Mouse (Mus musculus) urinary bladder, postnatal 25 days (tissue): Measurements from ENCODE around the gene Apoa5.

Source experiments
- DNase-seq: peaks from one replicate; pipeline ENCODE4 v3.0.0; 2022; ENCODE audit warnings: low spot score

Gene Apoa5

GRCm38 (mm10) chr9:46268343-46268873, at the start of gene Apoa5:
Gene Apoa5 (plus strand): TSS chr9:46268633.
- DNase-seq: no peak

- no peak for DNase-seq
These were observed 45.3 kb upstream of the Apoa5 start for GRCm38 (mm10) chr9:46223090-46223489.

- DNase-seq: no peak
These were observed 44.3 kb upstream of the Apoa5 start for GRCm38 (mm10) chr9:46224101-46224500.

DNA sequence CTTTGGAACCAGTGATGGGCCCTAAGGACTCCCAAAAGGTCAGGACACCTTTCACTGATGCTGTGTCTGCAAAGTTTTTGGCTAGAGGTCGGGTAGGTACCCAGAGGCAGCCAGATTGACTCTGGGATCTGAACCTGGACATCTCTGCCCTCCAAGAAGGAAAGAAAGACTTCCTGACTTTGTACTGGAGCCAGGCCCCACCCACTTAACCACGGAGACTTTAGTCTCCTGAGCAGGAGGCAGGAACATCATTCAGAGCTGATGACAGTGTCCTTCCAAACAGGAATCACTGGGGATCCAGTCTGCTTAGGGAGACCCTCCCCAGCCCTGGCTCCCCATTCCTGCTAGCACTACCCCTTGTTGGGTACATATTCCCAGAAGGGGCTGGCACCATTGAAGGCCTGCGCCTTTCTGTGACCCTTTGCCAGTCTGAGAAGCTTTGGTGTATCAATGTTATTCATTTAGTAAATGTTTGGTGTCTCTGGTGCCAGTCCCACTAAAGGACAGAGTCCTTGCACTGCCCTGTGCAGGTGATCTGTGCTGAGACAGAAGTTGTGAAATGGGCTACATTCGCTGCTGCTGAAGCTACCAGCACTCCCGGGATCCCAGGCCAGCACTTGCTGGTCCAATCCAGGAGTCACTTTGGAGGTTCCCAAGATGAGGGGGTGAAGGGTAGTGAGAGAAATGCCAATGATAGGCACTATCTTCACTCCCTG, 43.3 kb upstream of the Apoa5 start:
- DNase-seq: no peak

DNA sequence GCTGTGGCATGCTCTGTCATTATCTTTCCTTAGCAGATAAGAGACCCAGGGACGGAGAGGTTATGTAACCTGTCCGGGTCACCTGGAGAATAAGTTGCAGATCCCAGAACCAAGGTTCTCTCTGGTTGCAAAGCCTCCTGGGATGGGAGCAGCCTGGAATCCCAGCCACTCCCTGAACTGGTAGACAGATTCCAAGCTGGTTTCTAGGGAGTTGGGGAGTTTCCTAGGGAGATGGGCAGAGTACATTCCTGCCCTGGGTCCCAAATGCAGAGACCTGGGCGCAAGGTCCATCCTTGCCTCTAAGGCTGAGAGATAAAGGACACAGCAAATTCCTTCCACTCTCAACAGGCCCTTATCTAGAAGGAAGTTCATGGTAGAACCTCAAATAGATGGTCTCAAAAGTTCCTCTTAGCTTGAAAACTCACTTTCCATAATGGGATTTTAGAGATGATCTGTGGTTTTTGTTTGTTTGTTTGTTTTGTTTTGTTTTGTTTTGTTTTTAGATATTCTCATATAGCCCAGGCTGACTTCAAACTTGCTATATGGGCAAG, 41.3 kb upstream of the Apoa5 start:
- no peak for DNase-seq

DNA sequence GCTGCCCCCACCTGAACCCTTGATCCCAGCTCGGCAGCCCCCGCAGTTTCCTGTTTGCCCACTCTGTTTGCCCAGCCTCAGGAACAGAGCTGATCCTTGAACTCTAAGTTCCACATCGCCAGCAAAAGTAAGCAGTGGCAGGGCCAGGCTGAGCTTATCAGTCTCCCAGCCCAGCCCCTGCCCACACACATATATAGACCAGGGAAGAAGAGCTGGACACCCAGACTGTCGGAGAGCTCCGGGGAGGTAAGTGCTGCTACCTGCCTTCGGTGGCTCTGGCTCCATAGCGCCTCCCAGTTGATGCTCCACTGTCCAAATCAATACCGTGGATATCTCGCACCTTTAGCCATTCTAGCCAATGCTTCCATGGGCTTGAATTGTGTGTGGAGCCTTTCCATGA, 39.9 kb upstream of the Apoa5 start, which contains the start of gene Apoa1:
TSS of gene Apoa1 (plus strand) at position 90 of the 400 bp plus-strand sequence.
- no peak for DNase-seq

DNA sequence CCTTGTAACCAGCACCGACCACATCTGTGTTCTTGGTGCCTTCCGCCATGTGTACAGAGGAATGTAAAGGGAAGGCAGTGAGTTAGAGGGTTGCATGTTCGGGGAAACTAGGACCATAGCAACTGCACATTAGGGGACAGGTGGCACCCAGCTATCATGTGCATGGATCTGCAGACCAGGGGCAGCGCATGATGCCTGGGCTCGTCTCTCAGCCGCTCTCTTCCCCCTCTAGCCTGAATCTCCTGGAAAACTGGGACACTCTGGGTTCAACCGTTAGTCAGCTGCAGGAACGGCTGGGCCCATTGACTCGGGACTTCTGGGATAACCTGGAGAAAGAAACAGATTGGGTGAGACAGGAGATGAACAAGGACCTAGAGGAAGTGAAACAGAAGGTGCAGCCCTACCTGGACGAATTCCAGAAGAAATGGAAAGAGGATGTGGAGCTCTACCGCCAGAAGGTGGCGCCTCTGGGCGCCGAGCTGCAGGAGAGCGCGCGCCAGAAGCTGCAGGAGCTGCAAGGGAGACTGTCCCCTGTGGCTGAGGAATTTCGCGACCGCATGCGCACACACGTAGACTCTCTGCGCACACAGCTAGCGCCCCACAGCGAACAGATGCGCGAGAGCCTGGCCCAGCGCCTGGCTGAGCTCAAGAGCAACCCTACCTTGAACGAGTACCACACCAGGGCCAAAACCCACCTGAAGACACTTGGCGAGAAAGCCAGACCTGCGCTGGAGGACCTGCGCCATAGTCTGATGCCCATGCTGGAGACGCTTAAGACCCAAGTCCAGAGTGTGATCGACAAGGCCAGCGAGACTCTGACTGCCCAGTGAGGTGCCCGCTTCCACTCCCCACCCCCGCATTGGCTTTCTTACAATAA, 38.6 kb upstream of the Apoa5 start:
- DNase-seq: peak; percentile 75

GRCm38 (mm10) chr9:46230450-46230975, 37.9 kb upstream of the Apoa5 start:
- no peak for DNase-seq

GRCm38 (mm10) chr9:46235196-46235595, 33.2 kb upstream of the Apoa5 start:
- no peak for DNase-seq

DNA sequence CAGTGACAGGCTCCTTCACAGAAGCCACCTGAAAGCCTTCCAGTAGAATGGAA, 33.0 kb upstream of the Apoa5 start, which contains the start of gene Apoc3:
TSS of gene Apoc3 (minus strand) at position 41 of the 53 bp plus-strand sequence.
- no peak for DNase-seq

- DNase-seq: no peak
These were observed 32.8 kb upstream of the Apoa5 start for GRCm38 (mm10) chr9:46235649-46236048.

DNA sequence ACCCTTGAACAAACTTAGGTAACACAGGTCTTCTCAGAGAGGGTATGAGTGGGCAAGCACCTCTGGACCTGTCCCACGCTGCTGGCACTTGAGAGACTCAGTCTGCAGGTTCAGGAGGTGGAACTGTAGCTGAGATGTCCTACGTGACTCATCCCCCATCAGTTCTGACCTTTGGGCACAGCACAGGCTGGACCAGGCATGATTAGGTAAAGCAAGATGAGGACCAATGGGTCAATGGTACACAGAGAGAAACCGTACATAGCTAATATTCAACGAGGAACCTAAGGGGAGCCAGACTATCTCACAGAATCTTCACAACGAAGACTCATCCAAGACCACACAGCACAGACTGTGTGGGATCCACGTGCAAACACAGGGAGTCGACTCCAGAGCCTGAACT, 29.6 kb upstream of the Apoa5 start:
- no peak for DNase-seq

GRCm38 (mm10) chr9:46240526-46241153, 27.8 kb upstream of the Apoa5 start, which contains the start of gene Apoa4:
Gene Apoa4 (plus strand): TSS chr9:46240696.
- no peak for DNase-seq

- no peak for DNase-seq
These were observed 26.6 kb upstream of the Apoa5 start for GRCm38 (mm10) chr9:46241818-46242217.

DNA sequence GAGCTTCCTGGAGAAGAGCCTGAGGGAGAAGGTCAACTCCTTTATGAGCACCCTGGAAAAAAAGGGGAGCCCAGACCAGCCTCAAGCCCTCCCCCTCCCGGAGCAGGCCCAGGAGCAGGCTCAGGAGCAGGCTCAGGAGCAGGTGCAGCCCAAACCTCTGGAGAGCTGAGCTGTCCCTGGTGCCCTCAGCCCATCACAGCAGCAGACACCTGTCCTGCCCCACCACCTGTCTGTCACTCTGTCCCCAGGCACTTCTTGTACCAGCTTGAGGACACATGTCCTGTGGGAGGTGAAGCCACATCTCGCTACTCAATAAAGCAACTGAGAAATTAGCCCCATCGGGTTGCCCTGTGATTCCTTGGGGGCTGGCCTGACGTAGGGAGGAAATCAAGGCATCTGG, 25.3 kb upstream of the Apoa5 start:
- DNase-seq: no peak

- no peak for DNase-seq
These were observed 24.8 kb upstream of the Apoa5 start for GRCm38 (mm10) chr9:46243584-46243983.

DNA sequence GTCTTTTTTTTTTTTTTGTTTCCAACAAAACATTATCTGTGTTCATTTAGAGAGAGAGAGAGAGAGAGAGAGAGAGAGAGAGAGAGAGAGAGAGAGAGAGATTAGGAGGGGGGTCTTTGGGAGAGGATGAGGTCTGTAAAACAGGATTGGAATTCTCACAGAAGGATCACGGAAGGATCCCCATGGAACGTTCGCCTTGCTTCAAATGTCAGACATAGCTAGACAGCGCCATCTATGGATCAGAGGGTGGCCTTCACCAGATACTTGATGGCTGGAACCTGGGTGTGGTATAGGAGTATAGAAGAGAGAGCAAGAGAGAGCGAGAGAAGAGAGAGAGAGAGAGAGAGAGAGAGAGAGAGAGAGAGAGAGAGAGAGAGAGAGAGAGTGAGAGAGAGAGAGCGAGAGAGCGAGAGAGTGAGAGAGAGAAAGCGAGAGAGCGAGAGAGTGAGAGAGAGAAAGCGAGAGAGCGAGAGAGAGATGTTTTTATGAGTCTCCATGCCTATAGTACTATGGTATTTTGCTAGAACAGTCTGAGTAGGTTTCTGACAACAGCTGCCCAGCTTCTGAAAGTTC, 21.6 kb upstream of the Apoa5 start:
- peak; percentile 55 for DNase-seq

GRCm38 (mm10) chr9:46256177-46256576, 12.3 kb upstream of the Apoa5 start:
- no peak for DNase-seq

- no peak for DNase-seq
These were observed 11.6 kb upstream of the Apoa5 start for GRCm38 (mm10) chr9:46256658-46257385.

- no peak for DNase-seq
These were observed 10.9 kb upstream of the Apoa5 start for GRCm38 (mm10) chr9:46257546-46257945.

DNA sequence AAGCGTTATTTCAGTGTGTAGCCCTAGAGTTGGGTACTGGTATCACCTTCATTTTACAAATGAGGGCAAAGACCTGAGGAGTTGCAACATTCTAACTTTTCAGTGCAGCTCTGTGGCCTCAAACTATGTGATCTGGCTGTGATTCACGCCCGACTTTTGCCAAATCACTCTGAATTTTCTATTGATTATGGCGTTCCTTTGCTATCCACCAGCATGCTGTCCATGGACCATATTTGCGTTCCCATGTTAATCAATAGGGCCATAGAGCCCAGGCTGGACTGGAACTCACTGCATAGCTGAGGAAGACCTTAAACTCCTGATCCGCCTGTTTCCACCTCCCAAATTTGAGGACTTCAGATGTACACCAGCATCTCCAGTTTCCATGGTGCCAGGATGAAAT, 9.3 kb upstream of the Apoa5 start:
- no peak for DNase-seq
